Mouse (Mus musculus) gastrocnemius, adult 18-20 months (tissue): ENCODE measurements around the gene Kctd20. TPM values are rescaled to one million over a fixed set of nuclear protein-coding genes. Genes with fewer than 3 reads are reported as not detected.
"Not testable (repeated sequence)": the region's sequence is repeated elsewhere in the genome, so short reads cannot be mapped to it uniquely, and the experiment has no call there.

Source experiments
- DNase-seq: peaks from one replicate; pipeline ENCODE4 v3.0.0; 2021; ENCODE audit warnings: low spot score
- total RNA-seq, 2 experiments: library from RNA; stranded (reverse); gene quantifications; 2 replicates each; pipeline ENCODE4 v1.2.3; 2021

Gene Kctd20
- total RNA-seq, 2 experiments from 2014 or later, result 37.1 to 42.1 TPM

DNA sequence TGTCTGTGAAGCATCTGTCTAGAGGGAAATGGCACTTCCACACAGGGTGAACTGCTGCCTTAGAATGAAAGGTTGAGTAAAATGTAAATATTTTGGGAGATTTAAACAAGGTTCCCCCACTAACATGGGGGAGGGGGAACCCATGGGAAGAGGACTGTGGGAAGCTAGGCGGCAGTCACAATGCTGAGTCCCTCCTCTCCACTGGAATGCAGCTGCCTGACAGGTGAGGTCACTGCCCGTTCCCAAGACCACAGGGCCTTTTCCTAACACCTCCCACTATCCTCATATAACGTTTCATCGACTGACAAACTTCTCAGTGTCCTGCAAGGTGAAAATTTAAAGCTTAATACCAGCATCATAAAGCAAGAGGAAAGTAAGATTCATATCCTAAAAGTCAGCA is 30.8 kb downstream of the Kctd20 start:
- DNase-seq, result no peak

DNA sequence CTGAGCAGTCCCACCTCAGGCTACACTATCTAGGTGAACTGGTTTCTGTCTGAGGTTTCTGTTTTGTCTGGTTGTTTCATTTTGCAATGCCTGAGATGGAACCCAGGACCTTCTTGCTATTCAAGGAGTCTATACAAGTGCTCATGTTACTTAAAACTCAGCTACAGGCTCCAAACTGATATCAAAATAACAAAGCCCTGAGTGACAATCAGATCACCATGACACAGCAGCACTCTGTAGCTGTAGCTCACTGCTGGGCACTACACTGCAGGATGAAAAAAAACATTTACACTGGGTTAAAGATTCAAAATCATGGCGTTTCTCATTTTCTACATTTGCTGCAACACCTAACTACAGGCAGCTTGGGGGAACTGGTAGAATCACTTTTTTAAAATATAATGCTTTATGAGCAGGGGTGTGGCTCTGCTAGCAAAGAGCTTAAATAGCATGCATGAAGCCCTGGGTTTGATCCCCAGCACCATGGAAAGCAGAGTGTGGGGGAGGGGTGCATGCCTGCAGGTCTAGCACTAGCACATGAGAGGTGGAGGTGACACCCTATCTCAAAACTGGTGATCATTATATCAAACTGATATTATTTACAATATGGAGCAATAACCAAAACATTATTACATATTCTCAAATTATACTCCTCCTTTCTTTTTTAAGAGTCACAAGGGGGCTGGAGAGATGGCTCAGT is 33.1 kb downstream of the Kctd20 start:
- no peak for DNase-seq

GRCm38 (mm10) chr17:28986833-28987232 is 35.1 kb downstream of the Kctd20 start:
- no peak for DNase-seq

- DNase-seq, result no peak
Observed at GRCm38 (mm10) chr17:28987713-28988112, 36.0 kb downstream of the Kctd20 start.

GRCm38 (mm10) chr17:28988291-28988690 is 36.5 kb downstream of the Kctd20 start:
- no peak for DNase-seq

- no peak for DNase-seq
Observed at GRCm38 (mm10) chr17:28988996-28989395, 37.2 kb downstream of the Kctd20 start.

- DNase-seq, result no peak
Observed at GRCm38 (mm10) chr17:28990060-28990459, 38.3 kb downstream of the Kctd20 start.

DNA sequence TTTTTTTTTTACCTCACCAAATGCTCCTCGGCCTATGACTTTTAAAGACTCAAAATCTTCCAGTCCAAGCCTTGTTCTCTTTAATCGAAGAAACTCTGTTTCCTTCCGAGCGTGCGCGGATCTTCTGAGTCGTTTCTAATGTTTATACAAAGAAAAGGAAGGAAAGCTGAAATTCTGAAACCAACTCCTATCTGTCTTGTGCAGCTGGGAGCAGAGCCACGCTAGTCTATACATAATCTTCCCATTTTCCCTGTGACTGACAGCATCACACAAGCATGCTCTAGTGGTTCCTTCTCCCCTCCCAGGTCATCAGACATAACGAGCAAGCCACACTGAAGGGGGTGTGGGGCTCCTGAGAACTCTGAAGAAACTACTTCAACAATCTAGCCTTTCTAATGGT is 39.5 kb downstream of the Kctd20 start:
- no peak for DNase-seq

DNA sequence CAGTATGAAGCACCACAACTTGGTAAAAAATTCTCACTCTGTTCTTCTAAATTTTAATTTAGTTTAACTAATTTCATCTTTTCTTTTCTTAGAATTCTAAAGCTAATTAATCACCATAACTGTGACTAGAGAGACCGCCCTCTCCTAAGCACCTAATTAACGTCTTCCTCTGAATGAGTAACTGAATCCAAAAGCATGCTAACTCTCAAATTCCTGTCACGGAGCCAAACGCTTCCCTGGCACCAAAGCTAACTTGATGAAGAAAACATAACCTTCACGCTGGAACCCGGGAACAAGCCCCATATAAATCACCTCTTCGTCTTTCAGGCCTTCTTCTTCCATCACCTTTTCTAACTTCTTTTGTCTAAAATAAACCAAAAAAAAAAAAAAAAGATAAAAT is 40.4 kb downstream of the Kctd20 start:
- DNase-seq, result no peak

DNA sequence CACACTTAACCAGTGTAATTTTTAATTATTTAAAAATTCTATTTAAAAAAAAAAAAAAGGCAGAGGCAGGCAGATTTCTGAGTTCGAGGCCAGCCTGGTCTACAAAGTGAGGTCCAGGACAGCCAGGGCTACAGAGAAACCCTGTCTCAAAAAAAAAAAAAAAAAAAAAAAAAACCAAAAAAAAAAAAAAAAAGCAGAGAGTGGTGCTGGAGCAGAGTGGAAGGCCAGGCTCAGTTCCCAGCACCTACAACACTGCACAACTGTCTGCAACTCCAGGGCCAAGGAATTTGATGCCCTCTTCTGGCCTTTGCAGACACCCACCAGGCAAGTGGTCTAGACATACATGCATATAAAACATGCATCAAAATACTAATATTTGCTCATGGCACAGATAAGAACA is 41.3 kb downstream of the Kctd20 start:
- DNase-seq, result not testable (repeated sequence)

DNA sequence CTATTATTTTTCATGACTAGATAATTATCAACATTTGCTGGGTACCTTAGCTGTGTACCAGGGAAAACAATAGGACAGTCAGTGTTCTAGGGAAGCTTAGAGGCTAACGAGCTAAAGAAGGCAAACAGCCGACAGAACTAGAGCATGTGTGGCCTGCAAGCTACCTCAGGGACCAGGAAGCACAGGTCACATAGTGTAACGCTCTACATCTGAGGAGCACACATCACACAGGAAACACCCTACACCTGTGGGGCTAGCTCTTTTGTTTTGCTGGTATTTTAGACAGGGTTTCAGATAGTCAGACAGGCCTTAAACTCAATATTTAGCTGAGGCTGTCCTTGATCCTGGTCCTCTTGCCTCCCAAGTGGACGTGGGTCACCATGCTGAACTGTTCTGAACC is 42.9 kb downstream of the Kctd20 start:
- no peak for DNase-seq

DNA sequence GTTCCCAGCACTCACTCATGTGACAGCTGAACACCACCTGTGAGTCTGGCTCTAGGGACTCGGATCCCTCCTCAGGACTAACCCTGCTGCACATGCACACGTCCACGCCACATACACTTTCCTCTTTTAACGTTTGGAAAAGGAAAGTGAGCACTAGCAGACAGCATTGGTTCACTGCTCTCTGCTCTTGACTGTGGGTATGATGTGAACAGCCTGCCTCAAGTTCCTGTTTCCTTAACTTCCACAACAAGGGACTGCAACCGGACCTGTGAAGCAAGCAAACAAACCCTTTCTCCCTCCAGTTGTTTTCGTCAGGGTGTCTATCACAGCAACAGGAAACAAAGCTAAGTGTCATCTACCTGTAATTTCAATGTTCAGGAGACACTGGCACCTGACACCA is 48.7 kb downstream of the Kctd20 start:
- DNase-seq, result no peak

DNA sequence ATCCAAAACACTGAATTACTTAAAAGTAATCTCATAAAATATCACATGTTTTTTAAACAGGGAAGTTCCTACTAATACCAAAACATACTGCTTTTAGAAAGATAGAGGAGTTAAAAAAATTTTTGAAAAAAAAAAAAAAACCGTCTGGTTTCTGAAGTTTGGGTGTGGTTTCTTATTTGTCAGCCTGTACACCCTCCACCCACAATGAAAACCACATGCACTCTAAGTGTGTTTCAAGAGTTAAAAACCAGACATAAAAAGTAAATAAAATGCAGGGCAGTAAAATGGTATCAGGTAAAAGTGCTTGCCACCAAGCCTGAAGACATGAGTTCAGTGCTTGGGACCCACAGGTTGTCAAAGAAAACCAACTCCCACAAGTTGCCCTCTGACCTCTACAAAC is 52.0 kb downstream of the Kctd20 start:
- DNase-seq, result no peak

- DNase-seq, result no peak
Observed at GRCm38 (mm10) chr17:29005002-29005401, 53.3 kb downstream of the Kctd20 start.

DNA sequence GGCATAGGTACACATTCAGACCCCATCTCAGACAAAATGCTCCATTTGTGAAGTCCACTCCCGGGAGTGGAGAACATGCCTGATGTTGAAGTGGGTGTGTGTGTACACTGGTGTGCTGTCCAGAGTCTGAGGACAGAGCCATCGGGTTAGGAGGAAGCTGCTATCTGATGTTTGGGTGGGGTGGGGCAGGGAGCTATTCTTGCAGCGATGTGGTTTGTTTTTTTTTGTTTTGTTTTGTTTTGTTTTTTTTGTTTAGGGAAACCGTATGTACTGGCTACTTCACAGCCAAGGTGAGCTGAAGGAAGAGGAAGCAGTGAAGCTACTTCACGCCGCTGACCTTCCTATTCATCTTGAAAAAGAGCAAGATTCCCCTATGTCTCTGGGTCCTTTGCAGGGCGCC is 55.1 kb downstream of the Kctd20 start:
- DNase-seq, result no peak

- DNase-seq, result no peak
Observed at GRCm38 (mm10) chr17:29007243-29007640, 55.5 kb downstream of the Kctd20 start.

- DNase-seq, result peak; percentile 91
Observed at GRCm38 (mm10) chr17:29007641-29008325, 56.0 kb downstream of the Kctd20 start, which contains the start of gene Stk38. TSS of gene Stk38 (minus strand) at chr17:29007995.

- no peak for DNase-seq
Observed at GRCm38 (mm10) chr17:29008326-29008650, 56.5 kb downstream of the Kctd20 start.

DNA sequence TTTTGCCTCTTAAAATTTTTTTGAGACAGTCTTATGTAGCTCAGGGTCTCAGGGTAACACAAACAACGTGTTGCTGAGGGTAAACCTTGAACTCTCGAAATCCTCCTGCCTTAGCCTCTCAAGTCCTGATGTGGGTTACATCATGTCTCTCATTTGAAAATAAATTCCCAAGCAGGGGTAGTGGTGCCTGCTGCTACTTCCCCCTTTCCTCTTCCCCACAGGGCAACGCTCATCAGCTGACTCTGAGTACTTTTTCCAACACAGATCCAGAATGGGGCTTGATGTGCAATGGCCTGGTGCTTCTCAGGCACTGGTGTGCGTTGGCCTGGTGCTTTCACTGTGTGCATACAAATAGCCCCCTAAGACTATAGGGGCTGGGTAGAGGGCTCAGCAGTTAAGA is 57.4 kb downstream of the Kctd20 start:
- DNase-seq, result no peak

GRCm38 (mm10) chr17:29014235-29014634 is 62.5 kb downstream of the Kctd20 start:
- peak; percentile 55 for DNase-seq

GRCm38 (mm10) chr17:29015638-29016037 is 63.9 kb downstream of the Kctd20 start:
- peak; percentile 43 for DNase-seq

DNA sequence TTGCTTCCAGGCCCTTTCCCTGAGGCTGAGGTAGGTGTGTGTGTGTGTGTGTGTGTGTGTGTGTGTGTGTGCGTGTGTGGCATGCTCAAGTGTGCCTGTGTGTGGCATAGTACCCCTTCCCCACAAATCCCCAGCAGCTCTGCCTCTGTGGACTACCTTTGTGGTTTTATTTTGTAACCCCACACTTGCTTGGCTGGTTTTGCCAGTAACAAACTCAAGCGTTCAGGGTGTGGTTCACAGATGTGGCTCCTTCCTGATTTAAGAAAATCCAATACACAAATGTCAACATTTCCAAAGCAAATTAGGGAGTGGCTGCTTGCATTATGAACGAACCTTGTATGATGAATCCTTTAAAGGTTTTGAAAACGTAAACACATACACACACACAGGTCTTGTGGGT is 65.0 kb downstream of the Kctd20 start:
- no peak for DNase-seq

DNA sequence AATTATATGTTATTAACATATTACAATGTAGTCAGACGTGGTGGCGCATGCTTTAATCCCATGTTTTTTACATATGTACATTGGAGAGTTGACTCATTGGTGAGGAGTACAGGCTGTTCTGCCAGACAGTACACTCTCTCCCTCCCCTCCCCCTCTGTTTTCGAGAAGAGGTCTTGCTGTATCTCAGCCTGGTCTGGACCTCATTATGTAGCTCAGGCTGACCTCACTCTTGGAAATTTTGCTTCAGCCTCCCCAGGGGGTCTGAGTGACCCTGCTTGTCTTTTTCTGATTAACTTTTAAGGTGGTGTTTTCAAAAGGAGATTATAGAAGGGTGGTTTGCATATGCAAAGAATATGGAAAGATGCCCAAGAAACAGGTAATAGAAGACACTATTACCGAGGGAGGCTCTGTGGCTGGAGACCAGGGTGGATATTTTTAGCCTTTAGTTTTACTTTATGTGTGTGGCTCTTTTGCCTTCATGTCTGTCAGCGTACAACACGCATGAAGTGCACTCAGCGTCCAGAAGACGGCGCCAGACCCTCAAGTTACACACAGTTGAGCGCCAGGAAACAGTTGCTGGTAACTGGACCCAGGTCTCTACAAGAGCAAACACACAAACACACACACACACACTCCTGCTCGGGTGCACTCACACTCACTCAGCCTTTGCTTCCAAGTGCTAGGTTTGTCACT is 66.7 kb downstream of the Kctd20 start:
- DNase-seq, result peak; percentile 87
